Mouse (Mus musculus): ENCODE results near the gene Urod.

The Urod gene

DNA sequence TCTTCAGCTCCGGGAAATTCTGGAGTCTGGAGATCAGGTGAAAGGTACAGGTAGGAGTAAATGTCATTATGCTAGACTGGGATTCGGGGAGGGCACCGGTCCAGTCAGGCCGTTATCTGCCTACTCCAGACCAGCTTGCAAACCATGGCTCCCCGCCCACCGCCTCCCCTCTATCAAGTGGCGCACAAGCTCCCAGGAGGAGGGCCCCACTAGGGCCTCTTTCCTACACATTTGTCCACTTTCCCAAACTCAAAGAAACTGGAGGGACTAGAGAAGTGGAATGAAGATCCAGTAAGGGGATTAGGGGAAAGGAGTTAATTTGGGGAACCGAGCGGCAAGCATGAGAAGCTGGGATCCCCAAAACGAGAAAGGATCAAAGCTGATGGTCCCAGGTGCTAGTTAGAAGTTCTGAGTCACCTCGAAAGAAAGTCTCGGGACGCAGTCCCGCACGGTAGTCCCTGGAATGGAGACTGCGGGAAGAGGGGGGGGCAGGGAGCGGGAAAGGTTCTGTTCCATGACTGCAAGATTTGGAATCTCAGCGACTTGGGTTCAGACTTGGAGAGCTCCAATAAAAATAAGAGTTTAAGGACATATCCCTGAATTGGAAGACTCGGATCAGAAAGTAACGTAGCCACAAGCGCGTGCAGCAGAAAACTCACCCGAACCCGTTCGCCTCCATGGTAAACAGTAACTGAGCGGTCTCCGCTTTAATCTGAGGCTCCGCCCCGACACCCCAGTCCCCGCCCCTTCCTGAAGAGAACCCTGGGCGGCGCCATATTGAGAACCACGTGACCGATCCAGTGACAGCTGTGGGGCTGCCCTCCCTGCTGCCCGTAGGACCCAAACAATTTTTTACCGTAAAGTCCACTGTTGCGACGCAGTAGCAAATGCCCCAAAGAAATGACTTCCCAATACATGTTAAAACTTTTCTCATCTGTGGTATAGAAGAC lies at the start of gene Urod:
Urod (minus strand) TSS at position 742 of the 950 bp plus-strand sequence.
- DNase-seq (ENCODE audit: low spot score in 2 of 2), result peak; percentile 93 to 95

DNA sequence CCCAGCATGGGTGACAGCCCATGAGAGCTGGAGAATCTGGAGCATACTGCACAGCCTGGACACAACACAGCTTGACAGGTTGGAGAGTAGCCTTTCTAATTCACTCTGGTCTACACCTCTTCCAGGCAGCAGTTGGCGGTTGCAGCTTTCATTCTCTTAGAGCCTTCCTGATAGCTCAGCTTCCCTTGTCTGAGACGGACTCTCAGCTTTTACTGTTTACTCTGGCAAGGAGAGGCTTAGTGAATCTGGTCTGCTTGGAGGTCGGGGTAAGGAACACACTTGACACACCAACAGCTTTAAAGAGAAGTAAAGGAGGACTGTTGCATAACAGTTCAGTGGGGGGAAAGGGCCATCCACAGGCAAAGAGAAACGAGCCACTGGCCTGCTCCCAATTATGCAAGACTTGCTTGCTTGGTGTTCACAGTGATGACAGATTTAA lies 47.1 kb upstream of the Urod start:
- peak; percentile 16 to 78 for DNase-seq (ENCODE audit: low spot score in 2 of 2)

DNA sequence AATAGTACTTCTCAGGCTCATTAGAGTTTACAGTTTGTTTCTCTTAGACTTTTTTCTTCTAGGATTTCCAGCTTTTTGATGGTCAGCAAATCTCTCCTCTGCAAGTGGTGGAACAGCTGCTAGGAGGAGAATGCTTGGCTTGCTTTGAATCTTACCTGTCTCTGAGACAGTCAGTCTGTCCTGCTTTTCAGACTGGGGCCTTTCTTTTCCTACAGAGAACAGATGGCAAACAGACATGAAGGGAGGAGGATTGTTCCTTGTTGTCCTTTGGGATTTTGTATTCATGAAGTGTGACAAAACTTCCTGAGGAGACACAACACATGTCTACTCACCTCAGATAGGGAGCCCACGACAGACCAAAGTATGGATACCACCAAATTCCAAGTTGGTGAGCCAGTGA lies 46.6 kb upstream of the Urod start:
- DNase-seq (ENCODE audit: low spot score in 2 of 2), result no peak

DNA sequence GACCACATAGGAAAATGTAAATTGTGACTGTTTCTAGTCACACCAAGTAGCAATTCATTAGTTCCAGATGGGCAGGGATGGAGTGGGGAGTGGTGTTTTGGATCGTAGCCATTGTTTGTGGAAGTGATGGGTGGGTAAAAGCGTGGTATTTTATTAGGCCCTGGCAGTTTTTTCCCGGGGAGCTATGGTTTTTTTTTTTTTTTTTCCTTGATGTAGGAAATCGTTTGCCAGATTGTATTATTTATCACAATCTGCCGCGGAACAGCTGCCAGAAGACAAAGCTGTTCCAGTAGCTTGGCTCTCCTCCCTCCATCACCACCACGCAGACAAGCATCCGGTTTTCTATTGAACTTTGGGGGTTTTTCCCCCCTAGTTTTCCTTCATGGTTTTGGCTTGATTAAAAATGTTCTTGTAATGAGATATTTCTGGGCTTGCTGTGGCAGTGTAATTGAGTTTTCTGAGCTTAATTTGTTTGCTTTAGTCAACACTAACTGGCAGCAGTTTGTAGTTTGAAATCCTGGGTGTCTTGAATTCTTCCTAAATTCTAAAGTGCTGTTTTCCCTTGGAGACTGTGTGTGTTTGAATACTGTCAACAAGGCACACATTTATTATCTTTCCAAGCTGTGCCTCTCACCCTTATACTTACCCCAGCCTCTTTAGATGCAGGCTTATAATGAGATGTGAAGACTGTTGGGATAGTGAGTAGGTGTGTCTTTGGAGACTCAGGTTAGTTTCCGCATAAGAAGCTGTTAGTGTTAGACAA lies 45.9 kb upstream of the Urod start:
- DNase-seq (ENCODE audit: low spot score in 2 of 2), result peak in 1 of 2 experiments; percentile 15

GRCm38 (mm10) chr4:117031105-117031504 lies 36.9 kb upstream of the Urod start:
- no peak for DNase-seq (ENCODE audit: low spot score in 2 of 2)

DNA sequence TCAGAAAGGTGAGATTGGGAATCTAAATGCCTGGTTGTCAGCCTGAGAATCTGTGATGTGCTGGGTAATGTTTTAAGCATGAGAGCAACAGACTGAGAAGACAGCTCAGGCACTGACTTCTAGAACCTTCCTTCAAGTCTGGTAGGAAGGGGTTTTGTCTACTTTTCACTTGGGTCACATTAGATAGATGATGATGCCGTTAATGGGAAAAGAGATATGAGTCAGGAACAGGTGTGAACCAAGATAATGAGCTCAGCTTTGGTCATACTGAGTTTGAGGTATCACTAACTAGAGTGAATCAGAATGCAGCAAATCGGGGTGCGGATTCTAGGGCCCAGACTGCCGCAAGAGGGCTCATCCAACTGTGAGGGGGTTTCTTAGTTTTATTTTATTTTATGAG lies 29.3 kb upstream of the Urod start:
- DNase-seq (ENCODE audit: low spot score in 2 of 2), result no peak

- DNase-seq (ENCODE audit: low spot score in 2 of 2), result peak; percentile 78 to 89
Measured at GRCm38 (mm10) chr4:117019206-117020134, 25.3 kb upstream of the Urod start, which contains the start of gene Eif2b3. Gene Eif2b3 (plus strand): TSS chr4:117019402.

DNA sequence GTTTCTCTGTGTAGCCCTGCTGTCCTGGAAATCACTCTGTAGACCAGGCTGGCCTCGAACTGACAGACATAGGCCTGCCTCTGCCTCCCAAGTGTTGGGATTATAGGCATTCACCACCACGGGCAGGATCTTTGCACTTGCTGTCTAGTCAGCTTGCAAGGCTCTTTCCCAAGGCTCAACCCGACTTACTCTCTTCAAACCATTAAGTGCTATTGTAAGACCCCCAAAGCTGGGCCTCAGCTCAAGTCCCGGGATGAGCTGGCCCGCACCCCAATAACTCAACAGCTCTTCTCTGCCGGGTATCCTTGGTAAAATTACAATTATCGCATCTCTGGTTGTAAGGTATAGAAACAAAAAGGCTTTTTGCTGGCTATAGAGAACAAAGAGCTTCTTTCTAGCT lies 24.1 kb upstream of the Urod start:
- DNase-seq (ENCODE audit: low spot score in 2 of 2), result no peak

DNA sequence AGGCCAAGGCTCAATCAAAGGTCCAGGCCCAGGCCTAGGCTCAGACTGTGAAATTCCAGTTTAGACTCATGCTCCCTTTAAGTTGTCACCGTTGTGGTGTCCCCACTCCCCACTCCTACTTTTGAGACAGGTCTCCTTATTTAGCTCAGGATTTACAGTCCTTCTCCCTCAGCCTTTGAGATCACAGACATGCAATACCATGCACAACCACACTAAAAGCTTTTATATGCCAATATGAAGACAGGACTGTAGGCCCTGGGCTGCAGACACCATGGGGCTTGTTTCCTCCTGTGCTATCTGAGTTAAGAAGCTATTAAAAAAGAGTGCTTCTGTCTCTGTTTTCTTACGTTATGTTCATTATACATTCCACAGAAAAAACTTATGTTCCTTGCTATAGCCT lies 23.5 kb upstream of the Urod start:
- no peak for DNase-seq (ENCODE audit: low spot score in 2 of 2)

GRCm38 (mm10) chr4:117014901-117015415 lies 20.7 kb upstream of the Urod start:
- no peak for DNase-seq (ENCODE audit: low spot score in 2 of 2)

GRCm38 (mm10) chr4:117013596-117013995 lies 19.4 kb upstream of the Urod start:
- no peak for DNase-seq (ENCODE audit: low spot score in 2 of 2)

- no peak for DNase-seq (ENCODE audit: low spot score in 2 of 2)
Measured at GRCm38 (mm10) chr4:117010231-117010630, 16.0 kb upstream of the Urod start.

GRCm38 (mm10) chr4:117007058-117007457 lies 12.8 kb upstream of the Urod start:
- no peak for DNase-seq (ENCODE audit: low spot score in 2 of 2)

- DNase-seq (ENCODE audit: low spot score in 2 of 2), result no peak
Measured at GRCm38 (mm10) chr4:117005611-117006400, 11.6 kb upstream of the Urod start.

DNA sequence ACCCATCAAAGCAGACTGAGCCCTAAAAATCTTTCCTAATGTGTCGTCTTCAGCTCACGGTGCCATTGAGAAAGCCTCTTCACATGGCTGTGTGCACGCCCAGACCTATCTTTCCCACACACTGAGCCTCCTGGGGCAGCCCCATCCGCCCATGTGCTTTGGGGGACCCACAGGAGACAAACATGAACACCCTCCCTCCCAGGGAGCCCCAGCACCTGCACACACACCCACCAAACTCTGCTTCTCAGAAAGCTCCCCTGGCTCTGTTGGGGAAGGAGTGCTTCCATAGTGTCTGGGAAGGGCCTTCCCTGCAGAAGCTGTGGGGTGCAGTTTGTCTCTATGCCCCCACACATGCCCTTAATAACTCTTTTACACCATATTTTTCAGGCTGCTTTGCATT lies 10.4 kb upstream of the Urod start:
- DNase-seq (ENCODE audit: low spot score in 2 of 2), result no peak

- peak; percentile 29 to 53 for DNase-seq (ENCODE audit: low spot score in 2 of 2)
Measured at GRCm38 (mm10) chr4:117002543-117003521, 8.6 kb upstream of the Urod start.

- no peak for DNase-seq (ENCODE audit: low spot score in 2 of 2)
Measured at GRCm38 (mm10) chr4:117001957-117002356, 7.7 kb upstream of the Urod start.

DNA sequence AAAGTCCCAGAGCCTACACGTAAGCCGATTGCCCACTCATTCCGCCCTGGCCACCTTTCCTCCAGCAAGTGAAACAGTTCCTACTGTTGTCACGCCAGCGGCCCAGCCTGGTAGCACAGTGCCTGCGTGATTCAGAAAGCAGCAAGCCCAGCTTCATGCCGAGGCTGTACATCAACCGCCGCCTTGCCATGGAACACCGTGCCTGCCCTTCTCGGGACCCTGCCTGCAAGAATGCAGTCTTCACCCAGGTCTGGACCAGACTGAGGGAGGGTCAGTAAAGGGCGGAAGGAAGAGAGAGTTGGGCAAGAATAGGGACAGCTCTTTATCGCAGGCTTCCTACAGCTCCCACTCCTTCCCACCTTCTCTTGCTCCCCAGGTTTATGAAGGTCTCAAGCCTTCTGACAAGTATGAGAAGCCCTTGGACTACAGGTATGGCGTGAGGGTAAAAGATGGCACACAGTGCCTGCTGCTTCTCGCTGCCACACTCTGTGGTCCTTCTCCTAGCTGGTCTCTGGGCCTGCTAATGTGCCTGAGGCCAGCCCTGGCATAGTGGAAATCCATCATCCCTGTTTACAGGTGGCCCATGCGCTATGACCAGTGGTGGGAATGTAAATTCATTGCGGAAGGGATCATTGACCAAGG lies 5.4 kb upstream of the Urod start:
- no peak for DNase-seq (ENCODE audit: low spot score in 2 of 2)

DNA sequence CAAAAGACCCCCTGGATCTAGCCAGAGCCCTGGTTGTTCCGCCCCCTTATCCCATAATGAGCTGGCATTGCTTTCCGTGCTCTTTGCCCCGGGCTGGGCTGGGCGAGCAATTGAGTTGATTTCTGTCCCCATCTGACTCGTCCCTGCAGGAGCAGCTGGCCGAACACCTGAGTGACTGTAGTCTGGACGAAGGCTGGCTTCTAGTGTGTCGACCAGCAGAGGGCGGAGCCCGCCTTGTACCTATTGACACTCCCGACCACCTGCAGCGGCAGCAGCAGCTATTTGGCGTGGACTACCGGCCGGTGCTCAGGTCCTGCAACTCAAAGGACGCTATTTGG lies 1.6 kb upstream of the Urod start:
- DNase-seq (ENCODE audit: low spot score in 2 of 2), result peak; percentile 36 to 47
